Mouse (Mus musculus): ENCODE results near the gene Ceacam16. TPM values are rescaled to one million over a fixed set of nuclear protein-coding genes. Genes with fewer than 3 reads are reported as not detected.

The Ceacam16 gene
- polyA plus RNA-seq (2012; rRNA removed) = 0.21 and 0.74 TPM in 2 replicates

GRCm38 (mm10) chr7:19861199-19861598 lies at the start of gene Ceacam16:
Gene Ceacam16, minus strand, starts transcription at chr7:19861299.
- WGBS = 77% methylated on average over 9 of the region's 9 CpGs
- Histone ChIP-seq H3K27me3 (ENCODE audit: control insufficient read depth, insufficient read depth, low read length) (no peaks in the 10 kb centered on the region), H3K27ac (ENCODE audit: insufficient read depth, low read length) (no peak within 1 kb of the TSS), H3K4me1 (ENCODE audit: control insufficient read depth, insufficient read depth, low read length) (no peaks in the 10 kb centered on the region), H3K4me3 (replicated peaks; ENCODE audit: insufficient read depth, low read depth, low read length) (no peak within 1 kb of the TSS)
- DNase-seq = no peak
- TF ChIP-seq POLR2A (IDR thresholded peaks at IDR 0.05; ENCODE audit: borderline replicate concordance, insufficient read depth, low read length) = no peak
- TF ChIP-seq CTCF (IDR thresholded peaks at IDR 0.05; ENCODE audit: borderline replicate concordance, insufficient read depth, low read depth, low read length) = no peak

GRCm38 (mm10) chr7:19910421-19911291 lies 49.6 kb upstream of the Ceacam16 start:
- TF ChIP-seq CTCF (IDR thresholded peaks at IDR 0.05; ENCODE audit: borderline replicate concordance, insufficient read depth, low read depth, low read length) (peak; percentile 87), POLR2A (IDR thresholded peaks at IDR 0.05; ENCODE audit: borderline replicate concordance, insufficient read depth, low read length) (no peak)
- H3K4me1 ChIP-seq (ENCODE audit: control insufficient read depth, insufficient read depth, low read length) = no peaks in the 10 kb centered on the region
- H3K27ac ChIP-seq (ENCODE audit: insufficient read depth, low read length) = no peak overlapping the region
- DNase-seq = peak; percentile 66 to 85
- WGBS = 45% methylated on average over 21 of the region's 21 CpGs
- no peaks in the 10 kb centered on the region for H3K27me3 ChIP-seq (ENCODE audit: control insufficient read depth, insufficient read depth, low read length)
- H3K4me3 ChIP-seq (replicated peaks; ENCODE audit: insufficient read depth, low read depth, low read length) = no peak overlapping the region

- peak; percentile 20; the same call in 1 of the 2 replicates for TF ChIP-seq CTCF (IDR thresholded peaks at IDR 0.05; ENCODE audit: borderline replicate concordance, insufficient read depth, low read depth, low read length)
- no peak for TF ChIP-seq POLR2A (IDR thresholded peaks at IDR 0.05; ENCODE audit: borderline replicate concordance, insufficient read depth, low read length)
- 50% methylated on average over 8 of the region's 8 CpGs for WGBS
- Histone ChIP-seq H3K4me1 (ENCODE audit: control insufficient read depth, insufficient read depth, low read length) (no peaks in the 10 kb centered on the region), H3K4me3 (replicated peaks; ENCODE audit: insufficient read depth, low read depth, low read length) (no peak overlapping the region), H3K27ac (ENCODE audit: insufficient read depth, low read length) (no peak overlapping the region), H3K27me3 (ENCODE audit: control insufficient read depth, insufficient read depth, low read length) (no peaks in the 10 kb centered on the region; the same call in 1 of the 2 replicates)
- DNase-seq = no peak
Observed at GRCm38 (mm10) chr7:19889881-19890280, 28.8 kb upstream of the Ceacam16 start.

GRCm38 (mm10) chr7:19887849-19888248 lies 26.8 kb upstream of the Ceacam16 start, which contains the start of gene Ceacam19:
Gene Ceacam19, minus strand, starts transcription at chr7:19887965.
- H3K27ac ChIP-seq (ENCODE audit: insufficient read depth, low read length) = no peak within 1 kb of the TSS
- H3K27me3 ChIP-seq (ENCODE audit: control insufficient read depth, insufficient read depth, low read length) = no peaks in the 10 kb centered on the region; the same call in 1 of the 2 replicates
- H3K4me3 ChIP-seq (replicated peaks; ENCODE audit: insufficient read depth, low read depth, low read length) = no peak within 1 kb of the TSS
- WGBS = 62% methylated on average over 7 of the region's 7 CpGs
- TF ChIP-seq POLR2A (IDR thresholded peaks at IDR 0.05; ENCODE audit: borderline replicate concordance, insufficient read depth, low read length) (no peak), CTCF (IDR thresholded peaks at IDR 0.05; ENCODE audit: borderline replicate concordance, insufficient read depth, low read depth, low read length) (no peak)
- no peaks in the 10 kb centered on the region for H3K4me1 ChIP-seq (ENCODE audit: control insufficient read depth, insufficient read depth, low read length)
- DNase-seq = no peak

GRCm38 (mm10) chr7:19880754-19881153 lies 19.7 kb upstream of the Ceacam16 start:
- 74% methylated on average over 8 of the region's 8 CpGs for WGBS
- no peak overlapping the region for H3K27ac ChIP-seq (ENCODE audit: insufficient read depth, low read length)
- no peak overlapping the region for H3K4me3 ChIP-seq (replicated peaks; ENCODE audit: insufficient read depth, low read depth, low read length)
- no peaks in the 10 kb centered on the region for H3K4me1 ChIP-seq (ENCODE audit: control insufficient read depth, insufficient read depth, low read length)
- H3K27me3 ChIP-seq (ENCODE audit: control insufficient read depth, insufficient read depth, low read length) = no peaks in the 10 kb centered on the region; the same call in 1 of the 2 replicates
- no peak for TF ChIP-seq CTCF (IDR thresholded peaks at IDR 0.05; ENCODE audit: borderline replicate concordance, insufficient read depth, low read depth, low read length)
- no peak for TF ChIP-seq POLR2A (IDR thresholded peaks at IDR 0.05; ENCODE audit: borderline replicate concordance, insufficient read depth, low read length)
- DNase-seq = no peak

- Histone ChIP-seq H3K27ac (ENCODE audit: insufficient read depth, low read length) (no peak overlapping the region), H3K4me1 (ENCODE audit: control insufficient read depth, insufficient read depth, low read length) (no peaks in the 10 kb centered on the region), H3K4me3 (replicated peaks; ENCODE audit: insufficient read depth, low read depth, low read length) (no peak overlapping the region), H3K27me3 (ENCODE audit: control insufficient read depth, insufficient read depth, low read length) (no peaks in the 10 kb centered on the region)
- no peak for DNase-seq
- WGBS = 60% methylated on average over 14 of the region's 14 CpGs
- TF ChIP-seq CTCF (IDR thresholded peaks at IDR 0.05; ENCODE audit: borderline replicate concordance, insufficient read depth, low read depth, low read length) = no peak
- no peak for TF ChIP-seq POLR2A (IDR thresholded peaks at IDR 0.05; ENCODE audit: borderline replicate concordance, insufficient read depth, low read length)
Observed at GRCm38 (mm10) chr7:19876781-19877425, 15.8 kb upstream of the Ceacam16 start.

- TF ChIP-seq POLR2A (IDR thresholded peaks at IDR 0.05; ENCODE audit: borderline replicate concordance, insufficient read depth, low read length) (no peak), CTCF (IDR thresholded peaks at IDR 0.05; ENCODE audit: borderline replicate concordance, insufficient read depth, low read depth, low read length) (peak; percentile 48)
- H3K27me3 ChIP-seq (ENCODE audit: control insufficient read depth, insufficient read depth, low read length) = no peaks in the 10 kb centered on the region
- H3K27ac ChIP-seq (ENCODE audit: insufficient read depth, low read length) = no peak overlapping the region
- H3K4me1 ChIP-seq (ENCODE audit: control insufficient read depth, insufficient read depth, low read length) = no peaks in the 10 kb centered on the region
- H3K4me3 ChIP-seq (replicated peaks; ENCODE audit: insufficient read depth, low read depth, low read length) = no peak overlapping the region
- peak; percentile 12 to 13 for DNase-seq
- 43% methylated on average over 13 of the region's 13 CpGs for WGBS
Observed at GRCm38 (mm10) chr7:19875948-19876682, 15.0 kb upstream of the Ceacam16 start.

Data from cerebellum, adult 2 months (tissue).